Mouse (Mus musculus) embryo, embryonic 10.5 days (tissue): Measurements from ENCODE around the gene Lypd8.
"Not testable (repeated sequence)": the region's sequence is repeated elsewhere in the genome, so short reads cannot be mapped to it uniquely, and the experiment has no call there.

ENCODE experiments used
- DNase-seq: peaks from one replicate; pipeline ENCODE4 v3.0.0-alpha.2; 2015; ENCODE audit warnings: low spot score

Lypd8 gene

GRCm38 (mm10) chr11:58378763-58379278, at the start of gene Lypd8:
Gene Lypd8 (plus strand): TSS chr11:58379043.
- DNase-seq = no peak

DNA sequence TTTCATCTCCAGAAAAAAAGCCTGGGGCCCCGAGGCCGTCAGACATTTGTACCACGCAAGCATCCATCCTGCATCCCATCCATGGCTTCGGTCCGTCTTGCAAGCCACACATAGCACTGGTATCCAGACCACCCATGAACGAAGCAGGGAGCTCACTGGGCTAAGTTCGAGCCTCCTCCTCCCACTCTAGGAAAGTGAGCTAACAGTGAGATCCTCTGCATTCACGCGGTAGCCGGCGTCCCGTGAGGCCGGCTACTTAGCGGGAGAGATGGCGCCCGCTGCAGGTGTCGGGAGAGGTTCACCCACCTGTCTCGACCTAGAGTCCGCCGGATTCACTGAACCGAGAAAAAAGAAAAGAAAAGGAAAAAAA, 49.0 kb upstream of the Lypd8 start:
- no peak for DNase-seq

GRCm38 (mm10) chr11:58330276-58331148, 48.3 kb upstream of the Lypd8 start, which contains the start of the genes Zfp672 and Sh3bp5l:
Gene Zfp672 (minus strand): TSS chr11:58330339.
Gene Sh3bp5l (plus strand): TSS chr11:58330724.
- peak; percentile 97 for DNase-seq

GRCm38 (mm10) chr11:58331149-58331495, 47.7 kb upstream of the Lypd8 start:
- DNase-seq = no peak

DNA sequence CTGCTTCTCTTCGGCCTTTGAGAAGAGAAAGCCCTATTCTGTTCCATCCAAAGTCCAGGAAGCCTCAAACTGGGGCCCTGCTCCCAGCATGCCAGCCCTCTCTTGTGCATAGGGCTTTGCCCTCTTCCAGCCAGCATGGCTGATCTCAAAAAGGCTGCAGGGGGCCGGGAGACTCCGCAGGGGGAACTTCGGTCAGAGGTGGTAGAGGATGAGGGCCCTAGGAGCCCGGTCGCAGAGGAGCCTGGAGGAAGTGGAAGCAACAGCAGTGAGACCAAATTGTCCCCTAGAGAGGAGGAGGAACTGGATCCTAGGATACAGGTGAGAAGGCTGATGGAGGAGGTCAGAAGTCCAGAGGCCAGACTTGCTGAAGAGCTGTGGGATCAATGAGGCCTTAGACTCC, 47.3 kb upstream of the Lypd8 start:
- no peak for DNase-seq

DNA sequence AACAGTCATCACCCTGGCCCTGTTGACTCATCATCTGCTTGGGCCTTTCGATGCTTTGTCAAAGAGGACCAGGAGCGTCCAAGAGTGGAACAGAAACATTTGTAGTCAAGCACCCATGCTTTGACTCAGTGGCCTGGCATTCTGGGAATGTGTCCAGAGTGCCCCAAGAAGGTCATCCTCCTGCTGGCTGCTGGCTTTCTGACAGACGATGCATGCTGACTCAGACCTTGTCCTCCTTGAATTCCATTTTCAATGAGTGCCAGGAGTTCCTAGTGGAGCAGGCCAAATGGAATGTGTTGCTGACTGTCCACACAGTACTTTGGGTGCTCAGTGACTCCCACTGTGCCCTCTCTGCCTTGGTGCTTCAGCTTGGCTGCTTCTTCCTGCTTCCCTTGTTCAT, 44.1 kb upstream of the Lypd8 start:
- DNase-seq = no peak

DNA sequence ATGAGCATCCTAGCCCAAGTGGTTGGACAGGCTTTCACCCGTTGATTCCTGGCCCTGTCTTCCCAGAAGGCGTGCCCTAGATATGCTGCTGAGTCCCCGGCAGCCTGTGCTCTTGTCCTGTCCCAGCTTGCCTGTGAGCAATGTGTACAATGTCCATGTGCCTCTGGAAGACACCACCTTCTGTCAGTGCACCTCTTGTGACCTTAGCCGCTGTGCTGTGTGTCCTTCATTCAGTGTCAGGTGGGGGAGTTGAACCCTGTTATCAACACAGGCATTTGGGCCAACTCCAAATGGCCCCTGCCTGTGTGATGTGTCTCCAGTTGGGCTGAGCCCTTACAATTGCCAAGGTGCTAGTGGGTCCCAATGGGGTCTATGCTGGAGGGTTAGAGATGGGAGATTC, 32.1 kb upstream of the Lypd8 start:
- no peak for DNase-seq

GRCm38 (mm10) chr11:58350628-58351027, 28.2 kb upstream of the Lypd8 start:
- DNase-seq = peak; percentile 4

GRCm38 (mm10) chr11:58351179-58351578, 27.7 kb upstream of the Lypd8 start:
- DNase-seq = no peak

- DNase-seq = peak; percentile 41
Observed at GRCm38 (mm10) chr11:58352681-58353548, 25.9 kb upstream of the Lypd8 start.

GRCm38 (mm10) chr11:58353709-58354108, 25.1 kb upstream of the Lypd8 start:
- no peak for DNase-seq

GRCm38 (mm10) chr11:58354476-58354875, 24.4 kb upstream of the Lypd8 start:
- no peak for DNase-seq

DNA sequence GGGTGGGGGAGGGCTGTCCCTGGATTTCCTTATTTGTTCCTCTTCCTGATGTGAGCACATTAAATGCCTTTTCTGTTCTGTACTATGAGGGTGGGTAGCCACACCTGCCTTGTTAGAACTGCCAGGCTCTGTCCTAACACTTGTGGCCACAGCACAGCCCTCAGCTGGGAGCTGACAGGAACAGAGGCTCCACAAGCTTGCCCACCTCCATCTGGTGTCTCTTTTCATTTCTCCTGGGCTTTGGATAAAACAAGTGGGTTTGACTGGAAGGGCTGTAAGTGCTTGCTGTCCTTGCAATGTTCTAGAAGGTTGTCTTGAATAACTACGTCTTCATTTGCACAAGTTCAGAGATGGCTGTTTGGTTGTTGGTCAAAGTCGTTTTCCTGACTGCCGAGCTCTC, 23.9 kb upstream of the Lypd8 start:
- DNase-seq = no peak

- no peak for DNase-seq
Observed at GRCm38 (mm10) chr11:58357042-58357441, 21.8 kb upstream of the Lypd8 start.

GRCm38 (mm10) chr11:58357844-58358534, 20.9 kb upstream of the Lypd8 start:
- no peak for DNase-seq

GRCm38 (mm10) chr11:58362562-58362961, 16.3 kb upstream of the Lypd8 start:
- DNase-seq = not testable (repeated sequence)

- DNase-seq = no peak
Observed at GRCm38 (mm10) chr11:58364454-58364853, 14.4 kb upstream of the Lypd8 start.

- DNase-seq = not testable (repeated sequence)
Observed at GRCm38 (mm10) chr11:58366191-58366590, 12.7 kb upstream of the Lypd8 start.

- no peak for DNase-seq
Observed at GRCm38 (mm10) chr11:58377273-58377672, 1.6 kb upstream of the Lypd8 start.

DNA sequence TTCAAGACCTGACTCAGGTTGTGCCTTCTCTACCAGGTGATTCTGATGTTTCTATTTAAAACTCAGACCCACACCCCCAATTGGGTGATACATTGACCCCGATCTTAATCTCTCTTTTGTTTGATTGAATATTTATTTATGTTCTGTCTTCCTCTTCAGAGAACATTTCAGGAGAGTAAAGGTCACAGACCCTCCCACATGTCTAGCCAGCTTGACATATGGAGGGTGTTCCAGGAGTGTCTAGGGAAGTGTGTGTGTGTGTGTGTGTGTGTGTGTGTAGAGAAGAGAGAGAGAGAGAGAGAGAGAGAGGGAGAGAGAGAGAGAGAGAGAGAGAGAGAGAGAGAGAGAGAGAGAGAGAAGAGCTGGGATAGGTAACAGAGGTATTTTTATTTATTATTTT, 1.2 kb upstream of the Lypd8 start:
- DNase-seq = no peak

- no peak for DNase-seq
Observed at GRCm38 (mm10) chr11:58379516-58379915, 673 bp downstream of the Lypd8 start.

GRCm38 (mm10) chr11:58382471-58382870, 3.6 kb downstream of the Lypd8 start:
- no peak for DNase-seq
